Mouse (Mus musculus): Measurements from ENCODE around the gene Trim80. TPM values are rescaled to one million over a fixed set of nuclear protein-coding genes. Genes with fewer than 3 reads are reported as not detected.

The Trim80 gene
- under 1 TPM in 1 of 2 experiments, not detected in 1; 0.23 TPM for polyA plus RNA-seq (2017; shearing (Covaris generic))

GRCm38 (mm10) chr11:115439906-115440595, at the start of gene Trim80:
Trim80 (plus strand) TSS chr11:115440545.

GRCm38 (mm10) chr11:115403338-115404124, 36.8 kb upstream of the Trim80 start, which contains the start of gene Mrpl58:
Mrpl58 (plus strand) TSS chr11:115403752.

DNA sequence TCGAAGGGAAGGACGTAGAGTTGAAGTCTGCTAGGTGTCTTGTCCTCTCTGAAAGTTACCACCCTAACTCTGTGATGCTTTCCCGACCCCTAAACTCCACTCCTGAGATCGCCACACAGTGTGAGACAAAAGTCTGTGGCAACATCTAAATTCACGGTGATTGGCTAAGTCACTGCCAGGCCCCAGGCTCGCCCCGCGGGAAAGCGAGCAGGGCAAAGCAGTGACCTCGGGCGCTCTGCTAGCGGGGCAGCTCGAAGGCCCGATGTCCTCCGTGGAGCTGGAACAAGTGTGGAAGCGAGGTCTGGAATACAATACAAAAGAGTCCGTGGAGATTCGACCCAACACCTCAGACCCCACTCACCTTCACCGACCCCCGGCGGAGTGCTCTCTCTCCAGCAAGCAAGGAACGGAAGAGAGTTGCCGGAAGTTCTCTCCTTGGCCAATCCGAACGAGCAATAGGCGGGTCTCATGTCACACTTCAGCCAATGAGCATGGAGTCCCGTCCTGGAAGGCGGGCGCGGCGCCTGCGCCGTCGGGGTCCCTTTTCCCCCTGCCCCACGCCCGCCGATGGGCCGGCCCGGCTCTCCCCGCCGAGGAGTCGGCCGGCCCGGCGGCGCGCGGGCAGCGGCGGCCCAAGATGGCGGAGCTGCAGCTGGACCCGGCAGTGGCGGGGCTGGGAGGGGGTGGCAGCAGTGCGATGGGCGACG, 20.7 kb upstream of the Trim80 start, which contains the start of the genes Atp5h and Kctd2:
Gene Atp5h, minus strand, starts transcription at position 432 of the 707 bp plus-strand sequence.
Gene Kctd2, plus strand, starts transcription at position 598 of the 707 bp plus-strand sequence.

DNA sequence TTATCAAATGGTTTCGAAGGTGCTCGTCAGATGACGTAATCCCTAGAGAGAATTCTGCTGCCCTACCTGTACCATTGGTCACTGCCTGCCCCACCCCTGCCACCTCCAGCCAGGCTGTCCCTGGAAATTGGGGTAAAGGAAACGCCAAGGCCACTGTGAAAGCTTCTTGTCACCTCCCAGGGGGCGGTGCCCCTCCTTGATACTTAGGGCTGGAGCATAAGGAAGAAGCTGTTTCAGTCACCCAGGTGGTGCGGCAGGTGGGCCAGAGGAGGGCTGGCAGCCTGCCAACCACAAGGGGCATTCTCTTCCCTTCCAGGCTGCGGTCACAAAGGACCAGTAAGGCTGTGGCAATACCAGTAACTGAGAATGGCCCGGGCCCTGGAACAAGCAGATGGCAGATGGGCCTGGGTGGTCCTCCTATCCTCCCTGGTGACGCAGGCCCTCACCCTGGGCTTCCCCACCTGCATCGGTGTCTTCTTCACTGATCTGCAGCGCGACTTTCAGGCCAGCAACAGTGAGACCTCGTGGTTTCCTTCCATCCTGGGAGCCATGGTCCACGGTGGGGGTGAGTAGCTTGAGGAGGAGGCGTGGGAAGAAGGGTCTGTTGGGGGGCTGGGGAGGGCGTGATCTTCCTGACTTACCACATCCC, 22.0 kb downstream of the Trim80 start, which contains the start of gene Slc16a5:
Gene Slc16a5, plus strand, starts transcription at position 232 of the 649 bp plus-strand sequence.

DNA sequence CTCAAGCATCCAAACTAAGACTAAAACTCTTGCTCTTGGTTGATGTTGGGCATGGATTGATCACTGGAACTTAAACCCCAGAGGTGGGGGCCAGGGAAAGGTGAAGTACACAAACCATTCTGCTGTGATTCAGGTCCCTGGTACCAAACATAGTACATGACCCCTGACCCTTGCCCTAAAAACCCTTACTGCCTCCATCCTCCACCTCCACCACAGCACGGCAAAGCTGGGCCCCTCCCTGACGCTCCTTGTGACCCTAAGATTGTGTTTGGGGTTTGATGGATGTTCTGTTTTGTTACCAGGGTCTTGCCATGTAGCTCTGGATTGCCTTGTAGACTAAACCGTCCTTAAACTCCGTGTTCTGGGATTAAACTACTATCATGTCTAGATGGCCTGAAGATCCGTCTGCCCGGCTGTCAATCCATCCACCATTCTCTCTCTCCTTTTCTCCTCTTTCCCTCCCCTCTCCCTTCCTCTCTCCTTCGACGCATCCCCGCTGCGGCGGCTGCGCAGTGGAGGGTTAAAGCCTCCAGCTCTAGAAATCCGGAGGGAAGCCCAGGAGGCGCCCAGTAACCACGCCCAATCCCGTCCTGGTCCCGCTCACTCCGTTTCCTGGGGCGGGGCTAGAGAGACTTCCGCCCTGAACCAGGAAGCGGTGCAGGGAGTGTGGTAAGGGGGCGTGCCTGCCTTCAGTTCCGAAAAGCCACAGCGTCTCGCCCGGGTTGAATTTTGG, 34.8 kb downstream of the Trim80 start, which contains the start of gene Armc7:
Gene Armc7, plus strand, starts transcription at position 643 of the 733 bp plus-strand sequence.

GRCm38 (mm10) chr11:115491356-115492083, 51.2 kb downstream of the Trim80 start, which contains the start of gene Nt5c:
Nt5c (minus strand) TSS chr11:115491862.

Other genes with a start within 250 kb of the Trim80 start
- gene Grin2c, start 173.3 kb upstream of the Trim80 start, polyA plus RNA-seq (2017; shearing (Covaris generic)): under 1 TPM in 1 of 2 experiments, not detected in 1; 0.05 TPM
- 10 to 100 TPM; 26.7 to 35.3 TPM for gene Fdxr, start 163.5 kb upstream of the Trim80 start, polyA plus RNA-seq (2017; shearing (Covaris generic))
- 1 to 10 TPM in 1 of 2 experiments, under 1 TPM in 1; 0.57 to 1.1 TPM for gene Fads6, start 142.9 kb upstream of the Trim80 start, polyA plus RNA-seq (2017; shearing (Covaris generic))
- gene Otop2, start 133.4 kb upstream of the Trim80 start, polyA plus RNA-seq (2017; shearing (Covaris generic)): not detected
- not detected for gene Ush1g, start 118.5 kb upstream of the Trim80 start, polyA plus RNA-seq (2017; shearing (Covaris generic))
- under 1 TPM in 1 of 2 experiments, not detected in 1; 0.16 TPM for gene Otop3, start 105.8 kb upstream of the Trim80 start, polyA plus RNA-seq (2017; shearing (Covaris generic))
- gene Hid1, start 72.8 kb upstream of the Trim80 start, polyA plus RNA-seq (2017; shearing (Covaris generic)): 1 to 10 TPM; 2.2 to 9.0 TPM
- under 1 TPM in 1 of 2 experiments, not detected in 1; 0.41 TPM for gene Cdr2l, start 58.6 kb upstream of the Trim80 start, polyA plus RNA-seq (2017; shearing (Covaris generic))
- gene Mrpl58, start 36.8 kb upstream of the Trim80 start, polyA plus RNA-seq (2017; shearing (Covaris generic)): 100 to 1,000 TPM; 139 to 191 TPM
- gene Atp5h, start 20.6 kb upstream of the Trim80 start, polyA plus RNA-seq (2017; shearing (Covaris generic)): 100 to 1,000 TPM; 717 to 796 TPM
- gene Kctd2, start 20.4 kb upstream of the Trim80 start, polyA plus RNA-seq (2017; shearing (Covaris generic)): 10 to 100 TPM; 47.7 to 82.2 TPM
- gene Slc16a5, start 21.9 kb downstream of the Trim80 start, polyA plus RNA-seq (2017; shearing (Covaris generic)): 10 to 100 TPM in 1 of 2 experiments, 1 to 10 TPM in 1; 2.6 to 13.6 TPM
- 10 to 100 TPM; 69.6 to 70.1 TPM for gene Armc7, start 35.1 kb downstream of the Trim80 start, polyA plus RNA-seq (2017; shearing (Covaris generic))
- gene Nt5c, start 51.3 kb downstream of the Trim80 start, polyA plus RNA-seq (2017; shearing (Covaris generic)): 100 to 1,000 TPM; 336 to 352 TPM
- 100 to 1,000 TPM; 509 to 536 TPM for gene Jpt1, start 73.8 kb downstream of the Trim80 start, polyA plus RNA-seq (2017; shearing (Covaris generic))
- gene Sumo2, start 95.7 kb downstream of the Trim80 start, polyA plus RNA-seq (2017; shearing (Covaris generic)): 100 to 1,000 TPM; 793 to 799 TPM
- gene Nup85, start 123.9 kb downstream of the Trim80 start, polyA plus RNA-seq (2017; shearing (Covaris generic)): 10 to 100 TPM; 61.1 to 71.0 TPM
- gene Mrps7, start 163.4 kb downstream of the Trim80 start, polyA plus RNA-seq (2017; shearing (Covaris generic)): 10 to 100 TPM; 51.8 to 66.7 TPM
- 10 to 100 TPM; 29.5 to 34.3 TPM for gene Gga3, start 163.5 kb downstream of the Trim80 start, polyA plus RNA-seq (2017; shearing (Covaris generic))
- 100 to 1,000 TPM; 167 to 308 TPM for gene Mif4gd, start 172.4 kb downstream of the Trim80 start, polyA plus RNA-seq (2017; shearing (Covaris generic))
- gene Slc25a19, start 187.8 kb downstream of the Trim80 start, polyA plus RNA-seq (2017; shearing (Covaris generic)): 100 to 1,000 TPM in 1 of 2 experiments, 10 to 100 TPM in 1; 58.7 to 111 TPM

Data from activated CD4-positive, CD25-positive, alpha-beta regulatory T cell (primary cell).